Mouse (Mus musculus) R1 (cell line): ENCODE data around the gene Gfod2.

Experiments
- DNase-seq: peaks from one replicate; pipeline ENCODE4 v3.0.0-alpha.2; 2018; ENCODE audit warnings: low read depth, low spot score

The Gfod2 gene

GRCm38 (mm10) chr8:105685796-105686308 is 72.6 kb downstream of the Gfod2 start, which contains the start of gene Carmil2:
Gene Carmil2 (plus strand): TSS chr8:105686274.
- peak; percentile 81 for DNase-seq

- no peak for DNase-seq
These were observed 73.1 kb downstream of the Gfod2 start for GRCm38 (mm10) chr8:105685325-105685724.

GRCm38 (mm10) chr8:105677891-105678290 is 80.6 kb downstream of the Gfod2 start:
- no peak for DNase-seq
